Mouse (Mus musculus): ENCODE measurements around the gene Kpna7.

Gene Kpna7

DNA sequence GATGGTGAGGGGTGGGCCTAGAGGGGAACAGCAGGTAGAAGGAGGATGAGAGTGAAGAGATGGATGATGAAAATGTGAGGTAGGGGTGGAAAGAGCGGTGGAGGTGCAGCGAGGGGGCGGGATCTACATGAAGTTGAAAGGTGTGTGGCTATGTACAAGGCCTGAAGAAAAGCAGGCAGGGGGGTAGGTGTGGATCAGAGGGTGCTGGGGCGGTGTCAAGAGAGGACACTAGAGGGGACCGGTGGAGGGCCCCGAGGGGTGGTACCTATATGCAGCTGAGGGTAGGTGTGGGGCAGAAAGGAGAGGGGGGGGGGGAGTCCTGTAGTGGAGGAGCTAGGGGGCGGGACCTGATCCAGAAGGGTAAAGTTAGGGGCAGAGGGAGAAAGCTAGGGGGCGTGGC lies 119.4 kb downstream of the Kpna7 start:
- DNase-seq (ENCODE audit: low spot score): no peak

DNA sequence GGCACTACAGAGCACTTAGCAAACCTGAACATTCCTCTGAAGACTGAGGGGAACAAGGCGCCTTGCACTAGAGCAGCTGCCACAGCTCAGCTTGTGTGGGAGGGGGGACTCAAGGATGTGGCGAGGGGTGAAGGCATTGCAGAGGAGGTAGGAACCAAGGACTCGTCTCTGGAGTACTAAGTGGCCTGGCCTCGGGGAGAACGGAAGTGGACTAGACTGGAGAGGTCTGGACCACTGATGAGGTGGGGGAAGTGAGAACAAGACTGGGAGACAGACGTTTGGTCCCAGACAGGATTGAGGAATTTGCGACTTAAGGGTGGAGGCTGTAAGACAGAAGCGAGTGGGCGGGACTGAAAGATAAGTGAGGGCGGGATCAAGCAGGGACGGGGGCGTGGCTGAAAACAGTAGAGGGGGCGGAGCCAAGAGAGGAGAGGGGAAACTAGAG lies 120.0 kb downstream of the Kpna7 start:
- peak; percentile 55 for DNase-seq (ENCODE audit: low spot score)

DNA sequence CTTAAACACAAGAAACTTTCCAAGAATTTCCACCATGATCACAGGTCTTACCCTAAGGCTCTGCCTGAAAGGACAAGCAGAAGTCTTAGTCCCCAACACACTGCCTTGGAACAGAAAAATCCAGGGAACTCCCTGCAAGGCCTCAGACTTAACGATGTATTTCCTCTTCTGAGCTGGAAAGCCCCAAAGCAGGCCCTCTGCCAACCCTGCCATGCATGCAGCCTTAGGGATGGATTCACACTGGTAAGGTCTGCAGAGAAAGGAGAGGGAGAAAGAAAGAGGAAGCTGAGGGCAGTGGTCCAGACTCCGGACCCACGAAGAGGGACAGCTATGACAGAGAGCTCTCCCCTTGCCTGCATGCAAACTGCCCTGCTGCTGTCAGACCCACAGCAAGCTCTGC lies 120.4 kb downstream of the Kpna7 start:
- DNase-seq (ENCODE audit: low spot score): no peak

DNA sequence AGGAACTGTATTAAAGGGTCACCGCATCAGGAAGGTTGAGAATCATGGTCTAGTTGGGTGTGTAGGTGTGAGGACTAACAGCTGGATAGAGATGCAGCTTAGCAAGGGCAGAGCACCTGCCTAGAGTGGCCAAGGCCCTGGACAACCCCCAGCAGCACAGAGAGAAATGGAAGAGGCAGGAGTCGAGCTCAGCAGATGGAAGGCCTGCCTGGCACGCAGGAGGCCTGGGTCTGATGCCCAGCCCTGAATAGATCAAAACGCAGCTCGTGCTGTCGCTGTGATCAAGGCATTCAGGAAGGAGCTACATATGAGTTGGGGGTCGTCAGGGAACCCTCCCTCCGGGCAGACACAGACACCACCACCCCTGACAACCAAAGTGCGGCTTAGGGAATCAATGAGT lies 125.6 kb downstream of the Kpna7 start:
- DNase-seq (ENCODE audit: low spot score): no peak

GRCm38 (mm10) chr5:144954432-144954831 lies 129.4 kb downstream of the Kpna7 start:
- no peak for DNase-seq (ENCODE audit: low spot score)

DNA sequence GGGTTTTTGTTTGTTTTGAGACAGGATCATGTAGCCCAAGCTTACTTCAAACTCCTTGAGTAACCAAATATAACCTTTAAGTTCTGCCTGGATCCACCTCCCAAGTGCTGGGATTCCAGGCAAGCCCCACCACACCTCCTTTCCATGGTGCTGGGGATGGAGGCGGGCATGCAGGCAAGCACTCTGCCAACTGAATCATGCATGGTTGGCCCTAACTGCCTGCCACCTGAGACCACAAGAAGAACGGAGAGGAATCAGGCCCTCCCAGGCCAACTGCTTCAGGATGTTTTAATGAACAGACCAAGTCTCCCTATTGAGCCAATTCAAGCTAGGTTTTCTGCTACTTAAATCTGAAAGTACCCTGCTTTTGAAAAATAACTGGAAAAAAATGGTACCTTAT lies 131.2 kb downstream of the Kpna7 start:
- DNase-seq (ENCODE audit: low spot score): no peak

DNA sequence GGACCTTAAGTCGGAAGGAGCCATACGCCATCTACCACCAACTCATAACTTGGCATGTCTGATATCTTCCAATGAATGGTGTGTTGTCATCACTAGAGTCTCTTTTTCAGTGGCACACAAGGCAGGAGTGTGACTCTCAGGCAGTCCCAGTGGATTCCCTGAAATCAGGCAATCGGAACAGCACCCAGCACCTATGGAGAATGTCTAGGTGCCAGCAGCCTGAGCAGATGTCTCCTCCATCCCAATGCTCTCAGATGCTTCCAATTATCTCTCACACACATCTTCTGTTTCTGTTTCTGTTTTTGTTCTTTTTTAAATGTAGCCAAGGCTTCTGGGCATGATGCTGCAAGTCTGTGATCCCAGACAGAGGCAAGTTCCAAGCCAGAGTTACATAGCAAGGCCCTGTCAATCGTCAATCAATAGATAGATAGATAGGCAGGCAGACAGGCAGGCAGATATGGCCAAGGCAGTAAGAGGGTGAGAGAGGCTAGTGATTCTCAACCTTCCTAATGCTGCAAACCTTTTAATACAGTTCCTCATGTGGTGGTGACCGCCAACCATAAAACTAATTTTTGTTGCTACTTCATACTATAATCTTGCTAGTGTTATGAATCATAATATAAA lies 133.3 kb downstream of the Kpna7 start:
- no peak for DNase-seq (ENCODE audit: low spot score)

- DNase-seq (ENCODE audit: low spot score): no peak
Measured at GRCm38 (mm10) chr5:144949856-144950255, 134.0 kb downstream of the Kpna7 start.

- DNase-seq (ENCODE audit: low spot score): no peak
Measured at GRCm38 (mm10) chr5:144948422-144948821, 135.4 kb downstream of the Kpna7 start.

- DNase-seq (ENCODE audit: low spot score): no peak
Measured at GRCm38 (mm10) chr5:144948002-144948401, 135.8 kb downstream of the Kpna7 start.

- no peak for DNase-seq (ENCODE audit: low spot score)
Measured at GRCm38 (mm10) chr5:144946032-144946431, 137.8 kb downstream of the Kpna7 start.

DNA sequence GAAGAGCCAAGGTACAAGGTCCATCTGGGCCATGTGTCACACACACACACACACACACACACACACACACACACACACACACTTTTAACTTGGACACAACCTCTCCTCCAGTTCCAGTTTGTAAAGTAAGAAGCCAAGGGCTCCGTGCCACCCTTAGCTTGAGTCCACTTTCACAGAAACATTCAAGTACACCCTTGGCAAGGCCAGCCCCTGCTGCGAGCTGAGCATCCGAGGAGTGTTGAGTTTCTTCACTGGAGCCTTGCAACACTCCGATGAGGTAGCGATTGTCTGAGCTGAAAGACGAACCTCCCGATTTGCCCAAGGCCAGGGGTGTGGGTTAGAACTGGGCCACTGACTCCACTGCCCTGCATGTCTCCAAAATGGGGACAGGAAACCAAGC lies 138.9 kb downstream of the Kpna7 start:
- DNase-seq (ENCODE audit: low spot score): no peak

DNA sequence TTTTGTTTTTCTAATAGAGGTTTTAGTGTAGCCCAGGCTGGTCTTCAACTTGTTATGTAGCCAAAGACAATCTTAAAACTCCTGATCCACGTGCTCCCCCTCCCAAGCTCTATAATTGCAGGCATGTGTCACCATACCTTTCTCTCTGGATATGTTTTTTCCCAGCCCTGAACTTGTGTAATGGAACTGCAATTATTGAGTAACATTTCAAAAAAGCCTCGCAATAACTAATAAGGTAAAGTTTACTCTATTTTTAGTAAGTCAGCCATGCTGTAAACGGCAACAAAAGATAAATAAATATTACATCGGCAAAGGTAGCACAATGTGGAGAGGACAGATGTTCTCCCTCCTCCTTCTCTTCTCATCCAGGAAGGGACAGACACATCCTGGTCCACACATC lies 139.5 kb downstream of the Kpna7 start:
- DNase-seq (ENCODE audit: low spot score): no peak

GRCm38 (mm10) chr5:144943346-144943745 lies 140.5 kb downstream of the Kpna7 start:
- no peak for DNase-seq (ENCODE audit: low spot score)

DNA sequence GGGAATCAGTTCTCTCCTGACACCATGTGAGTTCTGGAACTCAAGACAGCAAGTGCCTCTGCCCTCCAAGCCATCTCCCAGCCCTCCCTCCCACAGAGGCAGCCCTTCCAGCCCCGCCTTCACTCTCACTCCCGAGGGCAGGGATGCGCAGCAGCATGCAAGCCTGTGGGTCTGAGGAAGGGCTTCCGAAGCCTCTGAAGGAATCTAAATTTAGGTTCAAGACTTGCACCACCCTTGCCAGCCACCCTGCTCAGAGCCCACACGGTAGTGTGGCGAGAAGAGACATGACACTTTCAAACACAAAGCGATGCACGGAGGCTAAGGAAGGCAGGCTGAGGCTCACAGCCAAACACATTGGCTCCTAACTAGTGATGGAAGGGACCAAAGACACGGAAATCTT lies 141.4 kb downstream of the Kpna7 start:
- DNase-seq (ENCODE audit: low spot score): no peak

DNA sequence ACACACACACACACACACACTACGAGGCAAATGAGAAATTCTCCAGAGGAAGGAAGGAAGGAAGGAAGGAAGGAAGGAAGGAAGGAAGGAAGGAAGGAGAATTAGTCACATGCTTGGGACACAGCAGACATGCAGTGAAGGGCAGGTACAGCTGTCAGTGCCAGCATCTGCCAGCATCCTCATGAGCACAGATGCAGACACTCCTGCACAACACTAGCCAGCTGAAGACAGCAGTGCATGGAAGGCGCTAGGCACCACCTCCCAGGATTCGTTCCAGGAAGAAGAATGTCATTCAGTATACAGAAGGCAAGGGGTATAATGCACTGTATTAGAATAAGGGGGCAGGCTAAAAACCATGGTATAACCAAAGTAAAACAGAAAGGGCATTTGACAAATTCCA lies 142.9 kb downstream of the Kpna7 start:
- DNase-seq (ENCODE audit: low spot score): no peak

DNA sequence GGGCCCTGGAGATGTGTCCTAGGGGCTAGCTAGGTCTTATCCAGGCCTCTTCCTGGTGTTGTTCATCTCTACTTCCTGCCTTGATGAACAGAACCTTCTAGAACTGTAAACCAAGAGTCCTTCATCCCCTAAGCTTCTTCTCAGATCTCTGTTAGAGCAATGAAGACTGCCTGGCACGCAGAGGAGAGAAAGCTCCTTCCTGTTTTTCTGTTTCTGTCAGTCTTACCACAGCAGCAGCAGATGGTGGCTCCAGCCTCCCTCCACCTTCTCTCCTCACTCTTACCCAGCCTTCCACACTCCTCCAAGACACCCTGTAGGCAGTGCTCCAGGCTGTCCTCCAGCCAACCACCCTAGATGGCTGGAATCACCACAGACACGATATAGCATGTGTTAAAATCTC lies 146.5 kb downstream of the Kpna7 start:
- no peak for DNase-seq (ENCODE audit: low spot score)
